Mouse (Mus musculus): Measurements from ENCODE around the gene Fam83f. TPM values are rescaled to one million over a fixed set of nuclear protein-coding genes. Genes with fewer than 3 reads are reported as not detected.

Gene Fam83f
- polyA plus RNA-seq (2012; rRNA removed), result 0.25 and 0.35 TPM in 2 replicates

GRCm38 (mm10) chr15:80671295-80672252, at the start of gene Fam83f:
Gene Fam83f, plus strand, starts transcription at chr15:80671847.
- H3K27ac ChIP-seq (ENCODE audit: insufficient read depth, low read length), result no peak within 1 kb of the TSS

GRCm38 (mm10) chr15:80623171-80623837, 48.3 kb upstream of the Fam83f start:
- peak; percentile 91 to 97 for DNase-seq
- 10% methylated on average over 8 of the region's 8 CpGs for WGBS
- 0 out of 2 replicates have a peak, but pooled peaks have one; percentile 16 for TF ChIP-seq CTCF (IDR thresholded peaks at IDR 0.05; ENCODE audit: borderline replicate concordance, insufficient read depth, low read depth, low read length)
- no peak for TF ChIP-seq POLR2A (IDR thresholded peaks at IDR 0.05; ENCODE audit: borderline replicate concordance, insufficient read depth, low read length)

More at GRCm38 (mm10) chr15:80671295-80672252, at the start of gene Fam83f:
- 25% methylated on average over 85 of the region's 85 CpGs for WGBS
- no peak for TF ChIP-seq POLR2A (IDR thresholded peaks at IDR 0.05; ENCODE audit: borderline replicate concordance, insufficient read depth, low read length)
- no peak for DNase-seq
- Histone ChIP-seq H3K27me3 (ENCODE audit: control insufficient read depth, insufficient read depth, low read length) (no peaks in the 10 kb centered on the region), H3K4me3 (replicated peaks; ENCODE audit: insufficient read depth, low read depth, low read length) (no peak within 1 kb of the TSS), H3K4me1 (ENCODE audit: control insufficient read depth, insufficient read depth, low read length) (no peaks in the 10 kb centered on the region; the same call in 1 of the 2 replicates)

GRCm38 (mm10) chr15:80626472-80626871, 45.2 kb upstream of the Fam83f start:
- peaks cover 7% of the 10 kb centered on the region; the same call in 1 of the 2 replicates for H3K4me1 ChIP-seq (ENCODE audit: control insufficient read depth, insufficient read depth, low read length)
- TF ChIP-seq CTCF (IDR thresholded peaks at IDR 0.05; ENCODE audit: borderline replicate concordance, insufficient read depth, low read depth, low read length) (no peak), POLR2A (IDR thresholded peaks at IDR 0.05; ENCODE audit: borderline replicate concordance, insufficient read depth, low read length) (no peak)
- WGBS, result 93% methylated on average over 6 of the region's 6 CpGs
- DNase-seq, result no peak
- no peaks in the 10 kb centered on the region for H3K27me3 ChIP-seq (ENCODE audit: control insufficient read depth, insufficient read depth, low read length)
- no peak overlapping the region for H3K4me3 ChIP-seq (replicated peaks; ENCODE audit: insufficient read depth, low read depth, low read length)
- no peak overlapping the region for H3K27ac ChIP-seq (ENCODE audit: insufficient read depth, low read length)

More at GRCm38 (mm10) chr15:80623171-80623837, 48.3 kb upstream of the Fam83f start:
- H3K27ac ChIP-seq (ENCODE audit: insufficient read depth, low read length), result no peak overlapping the region
- no peak overlapping the region for H3K4me3 ChIP-seq (replicated peaks; ENCODE audit: insufficient read depth, low read depth, low read length)
- no peaks in the 10 kb centered on the region for H3K27me3 ChIP-seq (ENCODE audit: control insufficient read depth, insufficient read depth, low read length)
- peaks cover 18% of the 10 kb centered on the region; the same call in 1 of the 2 replicates for H3K4me1 ChIP-seq (ENCODE audit: control insufficient read depth, insufficient read depth, low read length)

GRCm38 (mm10) chr15:80630147-80630546, 41.5 kb upstream of the Fam83f start:
- Histone ChIP-seq H3K27me3 (ENCODE audit: control insufficient read depth, insufficient read depth, low read length) (no peaks in the 10 kb centered on the region), H3K4me3 (replicated peaks; ENCODE audit: insufficient read depth, low read depth, low read length) (no peak overlapping the region), H3K27ac (ENCODE audit: insufficient read depth, low read length) (no peak overlapping the region), H3K4me1 (ENCODE audit: control insufficient read depth, insufficient read depth, low read length) (no peaks in the 10 kb centered on the region)
- TF ChIP-seq POLR2A (IDR thresholded peaks at IDR 0.05; ENCODE audit: borderline replicate concordance, insufficient read depth, low read length) (no peak), CTCF (IDR thresholded peaks at IDR 0.05; ENCODE audit: borderline replicate concordance, insufficient read depth, low read depth, low read length) (no peak)
- no peak for DNase-seq
- WGBS, result 85% methylated on average over 7 of the region's 7 CpGs

- WGBS, result 66% methylated on average over 14 of the region's 14 CpGs
- Histone ChIP-seq H3K4me3 (replicated peaks; ENCODE audit: insufficient read depth, low read depth, low read length) (no peak overlapping the region), H3K4me1 (ENCODE audit: control insufficient read depth, insufficient read depth, low read length) (no peaks in the 10 kb centered on the region), H3K27ac (ENCODE audit: insufficient read depth, low read length) (no peak overlapping the region), H3K27me3 (ENCODE audit: control insufficient read depth, insufficient read depth, low read length) (no peaks in the 10 kb centered on the region)
- no peak for DNase-seq
- no peak for TF ChIP-seq POLR2A (IDR thresholded peaks at IDR 0.05; ENCODE audit: borderline replicate concordance, insufficient read depth, low read length)
- TF ChIP-seq CTCF (IDR thresholded peaks at IDR 0.05; ENCODE audit: borderline replicate concordance, insufficient read depth, low read depth, low read length), result no peak
Observed at GRCm38 (mm10) chr15:80630711-80631110, 40.9 kb upstream of the Fam83f start.

GRCm38 (mm10) chr15:80631311-80631710, 40.3 kb upstream of the Fam83f start:
- TF ChIP-seq CTCF (IDR thresholded peaks at IDR 0.05; ENCODE audit: borderline replicate concordance, insufficient read depth, low read depth, low read length), result no peak
- TF ChIP-seq POLR2A (IDR thresholded peaks at IDR 0.05; ENCODE audit: borderline replicate concordance, insufficient read depth, low read length), result no peak
- no peaks in the 10 kb centered on the region for H3K27me3 ChIP-seq (ENCODE audit: control insufficient read depth, insufficient read depth, low read length)
- 83% methylated on average over 2 of the region's 2 CpGs for WGBS
- no peak for DNase-seq
- no peak overlapping the region for H3K4me3 ChIP-seq (replicated peaks; ENCODE audit: insufficient read depth, low read depth, low read length)
- no peak overlapping the region for H3K27ac ChIP-seq (ENCODE audit: insufficient read depth, low read length)
- no peaks in the 10 kb centered on the region for H3K4me1 ChIP-seq (ENCODE audit: control insufficient read depth, insufficient read depth, low read length)

- no peaks in the 10 kb centered on the region for H3K27me3 ChIP-seq (ENCODE audit: control insufficient read depth, insufficient read depth, low read length)
- no peak for DNase-seq
- TF ChIP-seq CTCF (IDR thresholded peaks at IDR 0.05; ENCODE audit: borderline replicate concordance, insufficient read depth, low read depth, low read length) (no peak), POLR2A (IDR thresholded peaks at IDR 0.05; ENCODE audit: borderline replicate concordance, insufficient read depth, low read length) (no peak)
- no peak overlapping the region for H3K4me3 ChIP-seq (replicated peaks; ENCODE audit: insufficient read depth, low read depth, low read length)
- no peaks in the 10 kb centered on the region for H3K4me1 ChIP-seq (ENCODE audit: control insufficient read depth, insufficient read depth, low read length)
- H3K27ac ChIP-seq (ENCODE audit: insufficient read depth, low read length), result no peak overlapping the region
- 96% methylated on average over 13 of the region's 13 CpGs for WGBS
Observed at GRCm38 (mm10) chr15:80632280-80632893, 39.3 kb upstream of the Fam83f start.
